Mouse (Mus musculus) lung, postnatal 0 days (tissue): Measurements from ENCODE around the gene Mau2. TPM values are rescaled to one million over a fixed set of nuclear protein-coding genes. Genes with fewer than 3 reads are reported as not detected.

ENCODE experiments used
- ATAC-seq: fragments of 200-750 bp; cut with Nextera tagmentation; 2 replicates; pipeline ENCODE4 v1.8.0; 2017; ENCODE audit warnings: moderate library complexity
- DNase-seq: peaks from one replicate; pipeline ENCODE4 v3.0.0-alpha.2; 2016; ENCODE audit warnings: low spot score
- H3K27ac ChIP-seq: fragments of 300-500 bp; sonication (generic); 2 replicates; pipeline ENCODE4 v1.5.1; 2014; ENCODE audit warnings: antibody characterized with exemption, mild to moderate bottlenecking, low read length, mixed read lengths
- H3K27me3 ChIP-seq: fragments of 300-500 bp; sonication (generic); replicated peaks from 2 replicates; pipeline ENCODE4 v1.6.1; 2014; ENCODE audit warnings: low read length, mixed read lengths; ENCODE audit not compliant: insufficient read depth
- H3K36me3 ChIP-seq: fragments of 300-500 bp; sonication (generic); 2 replicates; pipeline ENCODE4 v1.6.1; 2014; ENCODE audit warnings: low read length, mixed read lengths; ENCODE audit not compliant: insufficient read depth
- H3K4me1 ChIP-seq: fragments of 300-500 bp; sonication (generic); 2 replicates; pipeline ENCODE4 v1.6.1; 2014; ENCODE audit warnings: antibody characterized with exemption, low read depth, low read length, mixed read lengths; ENCODE audit not compliant: insufficient read depth
- H3K4me2 ChIP-seq: fragments of 300-500 bp; sonication (generic); replicated peaks from 2 replicates; pipeline ENCODE4 v1.6.1; 2014; ENCODE audit warnings: low read depth, mild to moderate bottlenecking, low read length, moderate library complexity, mixed read lengths
- H3K4me3 ChIP-seq: fragments of 300-500 bp; sonication (generic); 2 replicates; pipeline ENCODE4 v1.5.1; 2014; ENCODE audit warnings: low read depth, low read length
- H3K9ac ChIP-seq: fragments of 300-500 bp; sonication (generic); replicated peaks from 2 replicates; pipeline ENCODE4 v1.6.1; 2014; ENCODE audit warnings: low read depth, mild to moderate bottlenecking
- H3K9me3 ChIP-seq: fragments of 300-500 bp; sonication (generic); 2 replicates; pipeline ENCODE4 v1.6.1; 2016; ENCODE audit warnings: low read length, mixed read lengths
- CTCF ChIP-seq: IDR thresholded peaks from 2 replicates; pipeline ENCODE4 v1.5.1; 2016; ENCODE audit warnings: antibody characterized with exemption, mild to moderate bottlenecking
- EP300 ChIP-seq: IDR thresholded peaks from 2 replicates; pipeline ENCODE4 v1.6.1; 2016; ENCODE audit warnings: antibody characterized with exemption, mild to moderate bottlenecking, control low read depth
- WGBS: fragments of 180-500 bp; shearing (Covaris S2); extraction: QIAGEN DNeasy Blood & Tissue Kit; methylation state at CpG from one replicate; pipeline ENCODE4 v1.1.7; 2014; 5-methylcytosine and 5-hydroxymethylcytosine counted together
- polyA plus RNA-seq: library from polyadenylated mRNA; unstranded; fragments of >200 nt; fragmentation: Nextera tagmentation; extraction: Ambion mirVana; gene quantifications from 2 replicates; pipeline ENCODE4 v1.2.1, GENCODE M21; 2015

Mau2 gene
- polyA plus RNA-seq, 1 experiment from 2014 or later = 37.1 TPM

GRCm38 (mm10) chr8:69970880-69971279 is 71.7 kb downstream of the Mau2 start:
- no peak overlapping the region for H3K9ac ChIP-seq
- no peak for TF ChIP-seq EP300
- TF ChIP-seq CTCF = no peak
- peak; percentile 79 for DNase-seq
- no peak overlapping the region for H3K4me3 ChIP-seq
- no peaks in the 10 kb centered on the region for H3K27me3 ChIP-seq
- 68% methylated on average over 2 of the region's 2 CpGs for WGBS
- peak; percentile 19 for ATAC-seq
- H3K27ac ChIP-seq = peak overlapping the region; percentile 20; the same call in 1 of the 2 replicates
- H3K36me3 ChIP-seq = no peaks in the 10 kb centered on the region
- no peaks in the 10 kb centered on the region for H3K9me3 ChIP-seq
- no peak overlapping the region for H3K4me2 ChIP-seq
- peaks cover 12% of the 10 kb centered on the region; the same call in 1 of the 2 replicates for H3K4me1 ChIP-seq

GRCm38 (mm10) chr8:69967291-69967933 is 75.1 kb downstream of the Mau2 start:
- no peak for ATAC-seq

More at GRCm38 (mm10) chr8:69967291-69967933, 75.1 kb downstream of the Mau2 start:
- no peak for DNase-seq
- 44% methylated on average over 4 of the region's 4 CpGs for WGBS
- peaks cover 7% of the 10 kb centered on the region; the same call in 1 of the 2 replicates for H3K4me1 ChIP-seq
- TF ChIP-seq EP300 (no peak), CTCF (no peak)
- no peak overlapping the region for H3K4me3 ChIP-seq
- no peak overlapping the region for H3K27ac ChIP-seq
- no peaks in the 10 kb centered on the region for H3K36me3 ChIP-seq
- H3K27me3 ChIP-seq = no peaks in the 10 kb centered on the region
- H3K4me2 ChIP-seq = no peak overlapping the region
- no peak overlapping the region for H3K9ac ChIP-seq
- H3K9me3 ChIP-seq = no peaks in the 10 kb centered on the region

Other genes with a start within 250 kb of the Mau2 start
- 8.4 and 8.6 TPM in 2 replicates for gene Gmip, start 234.1 kb downstream of the Mau2 start, polyA plus RNA-seq
- gene Lpar2, start 220.3 kb downstream of the Mau2 start, polyA plus RNA-seq = 0.52 and 0.56 TPM in 2 replicates
- 15.9 and 17.0 TPM in 2 replicates for gene Pbx4, start 210.2 kb downstream of the Mau2 start, polyA plus RNA-seq
- 0.17 and 0.36 TPM in 2 replicates for gene Cilp2, start 155.0 kb downstream of the Mau2 start, polyA plus RNA-seq
- gene Tssk6, start 140.6 kb downstream of the Mau2 start, polyA plus RNA-seq = 1.9 and 2.3 TPM in 2 replicates
- gene Ndufa13, start 140.2 kb downstream of the Mau2 start, polyA plus RNA-seq = 165 and 177 TPM in 2 replicates
- gene Yjefn3, start 140.0 kb downstream of the Mau2 start, polyA plus RNA-seq = 2.1 and 3.4 TPM in 2 replicates
- gene Gatad2a, start 46.4 kb downstream of the Mau2 start, polyA plus RNA-seq = 40.9 and 41.8 TPM in 2 replicates
- 25.4 and 27.3 TPM in 2 replicates for gene Sugp1, start 79 bp upstream of the Mau2 start, polyA plus RNA-seq
- 3.8 and 4.2 TPM in 2 replicates for gene Tm6sf2, start 30.2 kb upstream of the Mau2 start, polyA plus RNA-seq
- gene Hapln4, start 40.7 kb upstream of the Mau2 start, polyA plus RNA-seq = not detected in 2 replicates
- gene Ncan, start 78.1 kb upstream of the Mau2 start, polyA plus RNA-seq = 0.05 and 0.06 TPM in 2 replicates
- gene Nr2c2ap, start 88.6 kb upstream of the Mau2 start, polyA plus RNA-seq = 27.8 and 32.0 TPM in 2 replicates
- gene Rfxank, start 96.4 kb upstream of the Mau2 start, polyA plus RNA-seq = 11.9 and 12.7 TPM in 2 replicates
- 33.4 and 34.2 TPM in 2 replicates for gene Borcs8, start 96.8 kb upstream of the Mau2 start, polyA plus RNA-seq
- gene Mef2b, start 97.0 kb upstream of the Mau2 start, polyA plus RNA-seq = 0.11 and 0.29 TPM in 2 replicates
- gene Tmem161a, start 129.6 kb upstream of the Mau2 start, polyA plus RNA-seq = 45.0 and 45.8 TPM in 2 replicates
- gene Slc25a42, start 169.6 kb upstream of the Mau2 start, polyA plus RNA-seq = 4.0 and 4.3 TPM in 2 replicates
- 12.3 and 13.6 TPM in 2 replicates for gene Sugp2, start 191.5 kb upstream of the Mau2 start, polyA plus RNA-seq
- 10.4 and 11.9 TPM in 2 replicates for gene Armc6, start 191.7 kb upstream of the Mau2 start, polyA plus RNA-seq
- gene Homer3, start 240.1 kb upstream of the Mau2 start, polyA plus RNA-seq = 54.1 and 61.1 TPM in 2 replicates